Comparison of ENCODE assay signal across 11 mouse cellular contexts in genomic region chr1:74538650-74539049, GRCm38 (mm10). TPM values are rescaled to one million over a fixed set of nuclear protein-coding genes. Genes with fewer than 3 reads are reported as not detected.
A peak's percentile ranks its signal among the peaks of the same experiment; 100 is the strongest.
DNase-seq lines count a peak whose midpoint lies in the region; ATAC-seq lines count a peak whose summit lies in the region.
"Had no signal": no experiment of that assay in that cellular context is flagged by ENCODE, and none has a peak within 500 bp of the region (broad histone marks: within the 10 kb centered on the region; RNA-seq: fewer than 3 reads in every experiment).

No protein-coding gene starts in this region.

- peaks cover 9% of the 10 kb centered on the region; the same call in 1 of the 2 replicates for H3K4me1 ChIP-seq in kidney, embryonic 14.5 days (ENCODE audit: control insufficient read depth, insufficient read depth, low read length)
- H3K4me1 ChIP-seq: liver, embryonic 13.5 days had no signal

- no peaks in the 10 kb centered on the region for H3K9me3 ChIP-seq in kidney, embryonic 14.5 days (ENCODE audit: control insufficient read depth, low read length)
- H3K9me3 ChIP-seq: liver, embryonic 13.5 days had no signal

- no peak overlapping the region for H3K4me2 ChIP-seq in kidney, embryonic 14.5 days (replicated peaks; ENCODE audit: low read depth, low read length)
- H3K4me2 ChIP-seq: liver, embryonic 13.5 days had no signal

- H3K9ac ChIP-seq in kidney, embryonic 14.5 days (ENCODE audit: low read depth, low read length): no peak overlapping the region
- H3K9ac ChIP-seq: liver, embryonic 13.5 days had no signal

- no peaks in the 10 kb centered on the region for H3K27me3 ChIP-seq in kidney, embryonic 14.5 days (ENCODE audit: control insufficient read depth, insufficient read depth, low read length)

- H3K27ac ChIP-seq in kidney, embryonic 14.5 days (ENCODE audit: low read depth, low read length): no peak overlapping the region
- H3K27ac ChIP-seq: liver, embryonic 13.5 days had no signal

- no peak for ATAC-seq in kidney, embryonic 14.5 days (ENCODE audit: low FRiP score, low TSS enrichment)

- no peaks in the 10 kb centered on the region for H3K36me3 ChIP-seq in kidney, embryonic 14.5 days (ENCODE audit: control insufficient read depth, insufficient read depth, low read length)
- H3K36me3 ChIP-seq: liver, embryonic 13.5 days had no signal

- DNase-seq in frontal cortex, adult 2 months (ENCODE audit: extremely low spot score in 1 of 2, low spot score in 1 of 2): peak; percentile 14 to 41
- DNase-seq in frontal cortex, postnatal 14 days (ENCODE audit: low spot score in 2 of 2): no peak
- peak; percentile 38 to 48 for DNase-seq in right cerebral cortex, postnatal 10 days (ENCODE audit: low spot score in 2 of 2)
- DNase-seq in right cerebral cortex, adult 2 months (ENCODE audit: low spot score in 2 of 2): no peak
- peak; percentile 66 to 84 for DNase-seq in layer of hippocampus, adult 18-20 months (ENCODE audit: low spot score in 2 of 2)
- no peak for DNase-seq in adrenal gland, adult (ENCODE audit: inconsistent age in 2 of 2, low spot score in 1 of 2)
- no peak for DNase-seq in kidney, postnatal 10 days
- DNase-seq: kidney, adult 8-10 months; liver, embryonic 13.5 days; right cerebral cortex, postnatal 14 days had no signal

- H3K4me3 ChIP-seq in kidney, embryonic 14.5 days (ENCODE audit: low read length): no peak overlapping the region
- H3K4me3 ChIP-seq: liver, embryonic 13.5 days had no signal

RNA-seq across cellular contexts. Expression of gene Plcd4, which starts 4.0 kb away (rescaled TPM):
- 15.8 and 19.2 TPM in 2 replicates for polyA plus RNA-seq in frontal cortex, adult 2 months (2012; rRNA removed)
- total RNA-seq in layer of hippocampus, adult 18-20 months (2021): 10 to 100 TPM; 19.5 to 22.5 TPM
- 1.0 and 1.2 TPM in 2 replicates for polyA plus RNA-seq in kidney, embryonic 14.5 days (2014; fragmentation: Nextera tagmentation; extraction: Ambion mirVana)

RNA-seq across cellular contexts. Expression of gene Usp37, which starts 5.4 kb away (rescaled TPM):
- polyA plus RNA-seq in frontal cortex, adult 2 months (2012; rRNA removed): 9.8 and 12.2 TPM in 2 replicates
- total RNA-seq in layer of hippocampus, adult 18-20 months (2021): 10 to 100 TPM; 22.7 to 27.4 TPM
- 31.9 and 43.9 TPM in 2 replicates for polyA plus RNA-seq in kidney, embryonic 14.5 days (2014; fragmentation: Nextera tagmentation; extraction: Ambion mirVana)

RNA-seq across cellular contexts. Expression of gene Cnot9, which starts 32.8 kb away (rescaled TPM):
- polyA plus RNA-seq in frontal cortex, adult 2 months (2012; rRNA removed): 26.3 and 26.8 TPM in 2 replicates
- total RNA-seq in layer of hippocampus, adult 18-20 months (2021): 10 to 100 TPM; 24.6 to 27.0 TPM
- polyA plus RNA-seq in kidney, embryonic 14.5 days (2014; fragmentation: Nextera tagmentation; extraction: Ambion mirVana): 76.1 and 92.9 TPM in 2 replicates

RNA-seq across cellular contexts. Expression of gene Zfp142, which starts 49.4 kb away (rescaled TPM):
- polyA plus RNA-seq in frontal cortex, adult 2 months (2012; rRNA removed): 23.4 and 24.8 TPM in 2 replicates
- total RNA-seq in layer of hippocampus, adult 18-20 months (2021): 10 to 100 TPM; 30.9 to 32.4 TPM
- 5.8 and 10.5 TPM in 2 replicates for polyA plus RNA-seq in kidney, embryonic 14.5 days (2014; fragmentation: Nextera tagmentation; extraction: Ambion mirVana)

RNA-seq across cellular contexts. Expression of gene Bcs1l, which starts 49.4 kb away (rescaled TPM):
- polyA plus RNA-seq in frontal cortex, adult 2 months (2012; rRNA removed): 26.4 and 31.5 TPM in 2 replicates
- total RNA-seq in layer of hippocampus, adult 18-20 months (2021): 10 to 100 TPM; 23.7 to 24.3 TPM
- polyA plus RNA-seq in kidney, embryonic 14.5 days (2014; fragmentation: Nextera tagmentation; extraction: Ambion mirVana): 14.4 and 18.9 TPM in 2 replicates

Comparison
In these comparisons a context has a peak if more than half of its experiments do, and no peak if none do; other contexts are left out.
1. DNase-seq: peak in frontal cortex, adult 2 months (2 of 2), right cerebral cortex, postnatal 10 days (2 of 2) and layer of hippocampus, adult 18-20 months (2 of 2); none in frontal cortex, postnatal 14 days (0 of 2), right cerebral cortex, adult 2 months (0 of 2), adrenal gland, adult (0 of 2) and kidney, postnatal 10 days (single experiment).